Comparison of ENCODE assay signal across 24 mouse cellular contexts in the genomic region with DNA sequence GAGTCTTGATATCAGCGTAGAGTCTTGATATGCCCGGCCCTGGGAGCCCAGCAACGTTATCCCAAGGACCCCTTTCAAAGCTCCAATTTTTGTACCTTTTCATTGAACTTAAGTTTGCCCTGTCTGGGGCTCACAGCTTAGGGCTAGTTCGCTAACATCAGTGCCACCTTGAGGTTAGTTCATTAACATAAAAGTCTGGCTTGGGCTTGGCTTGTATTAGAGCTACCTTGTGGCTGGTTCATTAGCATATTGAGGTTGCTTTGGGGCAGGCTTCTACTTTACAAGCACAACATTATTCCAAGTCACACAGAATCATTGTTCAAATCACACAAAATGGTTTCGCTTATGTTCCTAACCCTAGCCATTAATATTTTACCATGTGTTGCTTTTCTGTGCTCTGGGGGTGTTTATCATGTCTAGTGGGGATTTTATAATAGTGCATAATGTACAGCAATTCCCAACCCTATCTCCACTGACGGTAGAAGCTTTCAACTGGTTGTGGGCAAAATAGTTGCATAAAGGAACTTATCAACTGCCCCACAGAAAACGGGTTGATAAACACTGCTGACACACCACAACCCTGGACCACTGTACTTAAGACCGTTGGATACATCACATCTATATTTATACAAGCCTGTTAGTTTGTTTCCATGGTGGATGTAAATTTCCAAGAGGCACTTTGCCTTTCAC. TPM values are rescaled to one million over a fixed set of nuclear protein-coding genes. Genes with fewer than 3 reads are reported as not detected.
"Had no signal": no experiment of that assay in that cellular context is flagged by ENCODE, and none has a peak within 500 bp of the region (broad histone marks: within the 10 kb centered on the region; RNA-seq: fewer than 3 reads in every experiment).

No protein-coding gene starts in this region.

- H3K27me3 ChIP-seq: hindbrain, embryonic 12.5 days; intestine, embryonic 15.5 days; limb, embryonic 13.5 days; limb, embryonic 15.5 days; liver, embryonic 12.5 days had no signal

- H3K4me2 ChIP-seq: heart, embryonic 12.5 days; hindbrain, embryonic 12.5 days; hindbrain, embryonic 14.5 days; intestine, embryonic 15.5 days; limb, embryonic 13.5 days; limb, embryonic 15.5 days; liver, embryonic 12.5 days had no signal

- H3K36me3 ChIP-seq: heart, embryonic 10.5 days; heart, embryonic 12.5 days; hindbrain, embryonic 12.5 days; intestine, embryonic 15.5 days; limb, embryonic 13.5 days; limb, embryonic 15.5 days; liver, embryonic 12.5 days had no signal

- ATAC-seq: hindbrain, embryonic 16.5 days; inflammation-experienced regulatory T-cells, adult 6 months; intestine, embryonic 15.5 days; intestine, postnatal 0 days; liver, embryonic 12.5 days had no signal

- H3K4me3 ChIP-seq: heart, embryonic 10.5 days; heart, embryonic 12.5 days; hindbrain, embryonic 12.5 days; intestine, embryonic 15.5 days; layer of hippocampus, adult 2 months; limb, embryonic 13.5 days; limb, embryonic 15.5 days; liver, embryonic 12.5 days had no signal

- H3K4me1 ChIP-seq: intestine, embryonic 15.5 days; liver, embryonic 12.5 days had no signal

- H3K9me3 ChIP-seq: heart, embryonic 10.5 days; hindbrain, embryonic 12.5 days; intestine, embryonic 15.5 days; limb, embryonic 15.5 days; liver, embryonic 12.5 days had no signal

- H3K27ac ChIP-seq: heart, embryonic 10.5 days; hindbrain, embryonic 12.5 days; hindbrain, embryonic 14.5 days; intestine, embryonic 15.5 days; layer of hippocampus, adult 2 months; limb, embryonic 13.5 days; limb, embryonic 15.5 days; liver, embryonic 12.5 days had no signal

- H3K9ac ChIP-seq: heart, embryonic 12.5 days; hindbrain, embryonic 12.5 days; hindbrain, embryonic 14.5 days; intestine, embryonic 15.5 days; limb, embryonic 13.5 days; limb, embryonic 15.5 days; liver, embryonic 12.5 days had no signal

- DNase-seq: gastrocnemius, postnatal 14 days; gastrocnemius, postnatal 36 days; heart, adult 11 months; heart, postnatal 14 days; heart, postnatal 36 days; kidney, adult 18-20 months; kidney, adult 8-10 months; kidney, postnatal 10 days; kidney, postnatal 25 days; kidney, postnatal 4 days; left cerebral cortex, postnatal 4 days had no signal

RNA-seq across cellular contexts. Expression of gene Dact1, which starts 33.6 kb away (rescaled TPM):
- total RNA-seq: hematopoietic stem cell, adult 5-6 weeks had no signal
- polyA plus RNA-seq: inflammation-experienced regulatory T-cells, adult 6 months had no signal
